Mouse (Mus musculus) olfactory bulb, adult 2 months (tissue): Measurements from ENCODE around the gene Csgalnact2.

Source experiments
- CTCF ChIP-seq: fragments of 200-500 bp; IDR thresholded peaks from 2 replicates; pipeline ENCODE4 v1.5.1; 2012; ENCODE audit warnings: low read depth, mild to moderate bottlenecking, low read length, moderate library complexity; ENCODE audit not compliant: insufficient read depth
- POLR2A ChIP-seq: fragments of 200-500 bp; IDR thresholded peaks from 2 replicates; pipeline ENCODE4 v1.6.1; 2012; ENCODE audit warnings: mild to moderate bottlenecking, low read depth, low read length, moderate library complexity; ENCODE audit not compliant: insufficient read depth

GRCm38 (mm10) chr6:118072176-118072575 is 66.8 kb downstream of the Csgalnact2 start:
- TF ChIP-seq CTCF: no peak
- TF ChIP-seq POLR2A: no peak
